Mouse (Mus musculus) gastrocnemius, postnatal 25 days (tissue): ENCODE results near the gene Ttc1. TPM values are rescaled to one million over a fixed set of nuclear protein-coding genes. Genes with fewer than 3 reads are reported as not detected.

Experiments used
- DNase-seq: peaks from one replicate; pipeline ENCODE4 v3.0.0; 2022
- long read RNA-seq, 2 experiments: library from polyadenylated mRNA; stranded (forward); transcript quantifications; one replicate each; pipeline ENCODE4 v2.0.0; 2021
- total RNA-seq, 2 experiments: library from RNA; stranded (reverse); gene quantifications; 1 replicate in 1 of 2; 2 replicates in 1 of 2; pipeline ENCODE4 v1.2.3; 2021

The Ttc1 gene
- 10 to 100 TPM; 51.1 to 52.1 TPM for total RNA-seq
- long read RNA-seq, experiment 1, transcript Ttc1-201 (8 exons, 1,438 nt) = major isoform, 69 of 80 reads
- long read RNA-seq, experiment 1, partial matches to known transcripts = 5 of 80 reads
- long read RNA-seq, experiment 1, other reads (novel, unspliced or antisense) = 6 of 80 reads
- long read RNA-seq, experiment 2, transcript Ttc1-201 (8 exons, 1,438 nt) = major isoform, 100 of 104 reads
- long read RNA-seq, experiment 2, partial matches to known transcripts = 2 of 104 reads
- long read RNA-seq, experiment 2, other reads (novel, unspliced or antisense) = 1 of 104 reads

GRCm38 (mm10) chr11:43747233-43748226 is at the start of gene Ttc1:
Gene Ttc1, minus strand, starts transcription at chr11:43748008.
- peak; percentile 96 for DNase-seq

GRCm38 (mm10) chr11:43795992-43796391 is 48.2 kb upstream of the Ttc1 start:
- no peak for DNase-seq

DNA sequence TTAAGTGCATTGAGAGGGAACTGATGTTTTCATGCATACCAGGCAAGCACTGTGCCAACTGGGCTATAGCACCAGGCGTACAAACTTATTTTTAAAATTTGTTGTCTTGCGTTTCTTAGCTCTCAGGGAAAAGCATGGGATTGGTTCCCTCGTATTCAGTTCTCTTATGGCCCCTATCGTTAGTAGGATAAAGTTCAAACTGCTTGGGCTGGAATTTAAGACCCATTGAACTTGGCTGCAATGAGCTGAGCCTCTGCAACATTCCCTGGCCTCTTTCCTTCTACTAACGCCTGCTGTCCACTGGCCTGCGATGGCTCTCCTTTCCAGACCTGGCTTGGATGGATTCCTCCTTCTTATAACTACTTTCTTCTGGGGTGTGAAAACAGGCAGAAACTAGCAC is 42.6 kb upstream of the Ttc1 start:
- DNase-seq = no peak

- peak; percentile 42 for DNase-seq
Measured at GRCm38 (mm10) chr11:43783772-43784171, 36.0 kb upstream of the Ttc1 start.

- no peak for DNase-seq
Measured at GRCm38 (mm10) chr11:43783106-43783505, 35.3 kb upstream of the Ttc1 start.

DNA sequence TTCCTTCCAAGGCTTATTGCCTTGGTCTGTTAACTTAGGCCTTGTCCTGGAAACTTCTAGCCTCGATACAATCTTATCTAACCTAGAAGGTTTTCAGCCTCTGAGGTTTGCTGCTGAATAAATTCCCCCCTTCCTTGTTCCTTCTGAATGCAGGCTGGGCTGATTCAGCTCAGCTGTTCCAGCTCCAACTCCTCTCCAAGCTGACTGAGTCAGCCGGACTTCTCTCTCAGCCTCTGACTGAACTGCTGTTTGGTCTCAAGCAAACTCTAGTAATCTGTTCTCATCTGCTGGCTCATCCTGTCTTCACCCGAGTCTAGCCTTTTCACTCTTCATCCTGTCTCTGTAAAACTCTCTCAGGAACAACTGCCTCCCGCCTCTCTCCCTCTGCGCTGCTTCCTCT is 31.7 kb upstream of the Ttc1 start:
- no peak for DNase-seq

GRCm38 (mm10) chr11:43776324-43776694 is 28.5 kb upstream of the Ttc1 start:
- no peak for DNase-seq

DNA sequence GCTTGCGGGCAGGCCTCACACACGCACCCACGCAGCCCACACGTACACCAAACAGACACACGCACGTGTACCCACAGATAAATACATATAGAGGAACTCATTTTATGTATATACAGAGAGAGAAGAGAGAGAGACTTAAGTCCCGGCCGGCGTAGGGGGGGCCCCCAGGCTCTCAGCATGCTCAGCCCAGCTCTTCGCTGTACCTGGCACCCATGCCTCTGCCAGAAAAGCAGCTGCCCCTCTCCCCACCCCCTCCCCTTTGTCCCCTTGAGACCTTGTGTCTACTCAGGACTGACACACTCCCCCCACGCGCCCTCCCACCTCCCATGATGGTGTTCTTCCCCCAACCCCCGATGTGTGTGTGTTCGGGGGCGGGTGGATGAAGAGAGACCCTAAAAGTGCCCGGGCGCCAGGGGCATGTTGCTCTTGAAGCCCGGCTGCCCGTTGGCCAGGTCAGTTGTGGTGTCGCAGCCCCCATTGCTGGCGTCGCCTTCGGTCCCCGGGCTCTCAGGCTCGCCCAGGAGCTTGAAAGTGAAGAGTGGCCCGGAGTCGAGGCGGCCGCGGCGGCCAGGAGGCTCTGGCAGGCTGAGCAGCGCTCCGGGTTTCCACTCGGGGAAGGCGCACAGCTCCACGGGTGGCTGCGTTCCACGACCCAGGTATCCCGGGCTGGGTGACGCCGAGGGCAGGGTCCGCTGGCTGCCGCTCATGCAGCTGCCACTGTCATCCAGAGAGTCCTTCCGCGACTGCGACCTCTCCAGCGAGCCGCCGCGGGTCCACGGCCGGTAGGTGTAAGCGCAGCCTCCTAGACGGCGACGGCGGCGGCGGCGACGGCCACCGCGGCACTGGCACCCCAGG is 27.9 kb upstream of the Ttc1 start:
- no peak for DNase-seq

- DNase-seq = no peak
Measured at GRCm38 (mm10) chr11:43773725-43774124, 25.9 kb upstream of the Ttc1 start.

GRCm38 (mm10) chr11:43770110-43770509 is 22.3 kb upstream of the Ttc1 start:
- DNase-seq = no peak

DNA sequence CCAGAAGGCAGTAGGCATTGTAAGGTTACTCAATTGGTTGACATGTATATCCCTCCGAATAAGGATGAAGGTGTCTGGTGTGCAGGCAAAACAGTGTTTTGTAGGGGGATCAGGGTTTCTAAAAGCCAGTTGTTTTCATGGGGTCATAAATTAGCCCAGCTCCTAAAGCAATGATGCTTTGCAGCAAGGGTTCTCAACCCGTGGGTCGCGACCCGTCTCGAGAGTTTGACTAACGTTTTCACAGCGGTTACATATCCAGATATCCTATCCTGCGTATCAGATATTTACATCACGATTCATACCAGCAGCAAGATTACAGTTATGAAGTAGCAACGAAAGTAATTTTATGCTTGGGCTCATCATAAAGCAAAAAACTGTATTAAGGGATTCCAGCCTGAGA is 19.9 kb upstream of the Ttc1 start:
- DNase-seq = no peak

DNA sequence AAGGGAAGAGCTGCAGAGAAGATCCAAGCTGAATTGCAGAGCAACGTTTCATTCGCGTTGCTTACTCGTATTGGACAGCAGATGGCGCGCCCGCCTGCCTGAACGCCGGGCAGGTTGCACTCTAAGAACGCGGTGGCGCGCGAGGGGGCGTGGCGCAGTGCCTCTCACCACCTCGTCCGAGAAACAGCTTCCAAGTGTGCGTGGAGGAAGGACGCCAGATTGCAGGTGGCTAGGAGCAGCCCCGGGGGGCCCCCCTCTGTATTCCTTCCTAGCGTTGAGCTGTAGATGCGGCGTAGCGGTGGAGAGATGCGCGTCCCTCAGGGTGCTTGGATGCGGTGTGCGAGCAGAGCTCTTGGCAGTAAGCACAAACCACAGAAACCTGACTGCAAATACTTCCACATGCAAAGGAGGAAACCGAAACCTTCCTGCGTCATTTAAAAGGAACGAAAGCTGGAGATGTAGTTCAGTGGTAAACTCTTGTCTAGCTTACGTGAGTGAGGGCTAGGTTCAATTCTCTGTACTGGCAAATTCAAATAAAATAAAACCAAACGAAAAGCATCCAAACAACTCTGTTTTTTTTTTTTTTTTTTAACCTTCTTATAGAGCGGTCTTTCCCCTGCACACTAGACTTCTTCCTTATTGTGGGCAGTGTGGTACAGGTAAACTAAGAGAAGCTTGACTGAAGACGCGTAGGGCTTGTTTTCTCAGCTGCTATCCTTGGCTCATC is 19.3 kb upstream of the Ttc1 start:
- peak; percentile 41 for DNase-seq

- no peak for DNase-seq
Measured at GRCm38 (mm10) chr11:43758436-43758835, 10.6 kb upstream of the Ttc1 start.

GRCm38 (mm10) chr11:43755411-43755810 is 7.6 kb upstream of the Ttc1 start:
- no peak for DNase-seq

DNA sequence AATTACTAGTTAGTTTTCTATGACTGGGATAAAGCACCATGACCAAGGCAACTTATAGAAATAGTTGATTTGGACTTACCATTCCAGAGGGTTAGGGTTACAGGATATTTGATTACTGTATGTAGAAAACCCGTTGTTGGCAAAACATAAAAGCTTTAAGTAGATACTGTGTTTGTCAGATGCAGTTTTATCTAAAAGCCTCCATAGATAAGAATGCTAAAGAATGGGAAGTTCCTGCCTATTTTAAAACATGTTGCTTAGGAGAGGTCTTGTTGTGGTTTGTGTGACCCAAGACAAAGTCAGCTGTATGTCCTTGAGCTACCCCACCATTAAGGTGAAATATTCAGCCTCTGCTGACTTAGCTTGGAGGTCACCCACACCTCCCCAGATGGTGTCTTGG is 6.8 kb upstream of the Ttc1 start:
- no peak for DNase-seq

GRCm38 (mm10) chr11:43751542-43751941 is 3.7 kb upstream of the Ttc1 start:
- no peak for DNase-seq

DNA sequence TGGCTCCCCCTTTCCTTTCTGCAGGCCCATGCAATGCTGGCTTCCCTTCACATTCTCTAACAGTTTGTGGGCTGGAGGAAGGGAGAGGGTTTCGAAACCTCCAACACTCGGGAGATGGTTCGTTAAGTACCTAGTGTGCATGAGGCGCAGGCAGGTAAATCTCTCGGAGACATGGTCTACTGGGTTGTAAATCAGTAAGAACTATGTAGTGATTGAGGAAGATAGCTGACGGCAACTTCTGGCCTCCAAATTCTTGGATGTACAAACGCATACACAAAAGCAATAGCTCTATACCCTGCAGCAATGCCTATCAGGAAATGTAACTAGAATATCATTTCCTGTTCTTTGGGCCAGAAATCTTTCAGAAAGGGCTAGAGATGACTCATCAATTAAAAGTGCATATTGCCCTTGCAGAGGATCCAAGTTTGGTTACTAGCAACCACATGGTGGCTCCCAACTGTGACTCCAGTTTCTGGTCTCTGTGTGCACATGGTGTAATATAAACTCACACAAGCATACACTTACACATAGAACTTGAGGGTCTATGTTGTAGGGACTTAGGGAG is 19.0 kb downstream of the Ttc1 start:
- no peak for DNase-seq

DNA sequence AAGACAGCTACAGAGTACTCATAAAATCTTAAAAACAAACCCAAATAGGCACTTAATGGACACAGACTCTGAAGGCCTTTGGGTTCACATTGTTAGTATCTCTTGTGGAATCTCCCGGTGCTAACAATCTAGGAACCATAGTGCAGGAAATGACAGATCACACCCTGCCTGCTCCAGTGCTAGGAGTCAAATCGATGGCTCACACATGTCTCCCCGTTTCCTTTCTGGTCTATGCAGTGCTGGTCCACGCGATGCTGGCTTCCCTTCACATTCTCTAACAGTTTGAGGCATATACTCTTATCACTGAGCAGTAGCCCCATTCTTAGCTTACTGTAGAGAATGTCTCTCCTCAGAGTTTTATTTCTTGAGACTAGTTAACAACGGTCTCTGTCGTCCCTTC is 20.0 kb downstream of the Ttc1 start:
- DNase-seq = no peak

DNA sequence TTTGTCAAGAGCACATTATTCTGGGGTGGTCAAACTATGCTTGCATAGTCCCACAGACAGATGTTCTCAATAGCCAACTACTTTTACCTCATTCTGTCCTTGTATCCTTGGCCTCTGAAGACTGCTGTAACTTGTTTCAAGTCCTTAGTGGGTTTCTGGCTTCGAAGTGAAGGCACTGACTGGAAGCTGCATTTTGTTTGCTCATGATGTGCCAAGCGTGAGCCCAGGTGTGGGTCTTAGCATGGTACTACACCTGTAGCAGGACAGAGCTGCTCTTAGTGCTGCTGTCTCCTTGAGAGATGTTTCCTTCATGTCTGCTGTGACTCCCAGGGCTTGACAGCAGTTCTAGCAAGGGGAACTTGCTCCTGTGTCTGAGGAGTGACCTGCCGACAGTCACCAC is 24.4 kb downstream of the Ttc1 start:
- DNase-seq = no peak

DNA sequence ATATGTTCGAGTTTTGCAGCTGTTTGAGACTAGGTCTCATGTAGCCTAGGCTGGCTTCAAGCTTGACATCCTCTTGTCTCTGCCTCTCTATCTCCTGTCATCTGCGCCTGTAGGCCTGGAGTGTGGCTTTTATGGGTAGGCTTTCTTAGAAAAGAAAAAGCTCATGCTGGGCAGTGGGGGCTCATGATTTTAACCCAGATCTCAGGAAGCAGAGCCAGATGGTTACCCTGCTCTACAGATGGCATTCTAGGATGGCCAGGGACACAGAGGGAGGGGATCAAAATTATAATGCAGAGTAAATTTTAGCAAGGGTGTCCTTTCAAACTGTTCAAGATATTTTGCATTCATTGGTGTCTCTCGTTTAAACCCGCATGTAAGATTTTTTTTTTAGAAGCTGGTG is 35.6 kb downstream of the Ttc1 start:
- DNase-seq = no peak

DNA sequence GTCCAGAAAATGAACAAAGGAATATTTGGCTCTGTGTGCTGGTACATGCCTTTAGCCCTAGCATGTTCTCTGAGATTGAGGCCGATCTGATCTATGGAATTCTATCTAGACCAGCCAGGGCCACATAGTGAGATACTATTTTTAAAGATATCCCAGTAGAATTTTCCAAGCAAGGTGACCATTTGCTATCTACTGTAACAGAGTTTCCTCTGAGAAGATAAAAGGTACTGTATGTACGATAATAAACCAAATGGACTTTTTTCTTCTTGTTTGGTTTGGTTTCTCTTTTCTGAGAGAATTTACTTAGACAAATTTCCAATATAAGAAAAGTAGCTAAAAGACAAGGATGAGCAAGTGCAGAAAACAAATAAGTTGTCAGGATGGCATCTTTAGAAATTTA is 39.4 kb downstream of the Ttc1 start:
- DNase-seq = no peak
